Mouse (Mus musculus): Measurements from ENCODE around the gene Prpsap2. TPM values are rescaled to one million over a fixed set of nuclear protein-coding genes. Genes with fewer than 3 reads are reported as not detected.
"Not testable (repeated sequence)": the region's sequence is repeated elsewhere in the genome, so short reads cannot be mapped to it uniquely, and the experiment has no call there.

The Prpsap2 gene
- 17.0 and 19.0 TPM in 2 replicates for polyA plus RNA-seq (2015; fragmentation: Nextera tagmentation; extraction: Ambion mirVana)

- no peaks in the 10 kb centered on the region for H3K27me3 ChIP-seq (replicated peaks)
- peak within 1 kb of the TSS; percentile 79 for H3K4me2 ChIP-seq
- H3K9me3 ChIP-seq: no peaks in the 10 kb centered on the region
- peak; percentile 89 for ATAC-seq (ENCODE audit: extremely low read depth, insufficient number of reproducible peaks, low FRiP score, low TSS enrichment)
- H3K36me3 ChIP-seq: peaks cover 17% of the 10 kb centered on the region
- peak within 1 kb of the TSS; percentile 70 for H3K4me3 ChIP-seq
- WGBS: under 1% methylated on average over 48 of the region's 51 CpGs
- peaks cover 10% of the 10 kb centered on the region for H3K4me1 ChIP-seq
- H3K9ac ChIP-seq: peak within 1 kb of the TSS; percentile 86
- H3K27ac ChIP-seq (replicated peaks): peak within 1 kb of the TSS; percentile 79
These were observed at the start of gene Prpsap2 for GRCm38 (mm10) chr11:61761584-61762407. Gene Prpsap2, minus strand, starts transcription at chr11:61762088.

GRCm38 (mm10) chr11:61809793-61810192, 47.9 kb upstream of the Prpsap2 start:
- peaks cover 86% of the 10 kb centered on the region for H3K36me3 ChIP-seq
- peaks cover 8% of the 10 kb centered on the region for H3K4me1 ChIP-seq
- no peak overlapping the region for H3K27ac ChIP-seq (replicated peaks)
- no peak overlapping the region for H3K4me2 ChIP-seq
- no peaks in the 10 kb centered on the region for H3K9me3 ChIP-seq
- no peak overlapping the region for H3K9ac ChIP-seq
- no peak overlapping the region for H3K4me3 ChIP-seq
- WGBS: 51% methylated on average over 4 of the region's 4 CpGs
- ATAC-seq (ENCODE audit: extremely low read depth, insufficient number of reproducible peaks, low FRiP score, low TSS enrichment): no peak
- H3K27me3 ChIP-seq (replicated peaks): no peaks in the 10 kb centered on the region

- 74% methylated on average over 2 of the region's 2 CpGs for WGBS
- no peaks in the 10 kb centered on the region for H3K4me1 ChIP-seq
- ATAC-seq (ENCODE audit: extremely low read depth, insufficient number of reproducible peaks, low FRiP score, low TSS enrichment): no peak
These were observed 46.7 kb upstream of the Prpsap2 start for GRCm38 (mm10) chr11:61808551-61809117.

GRCm38 (mm10) chr11:61793441-61793840, 31.6 kb upstream of the Prpsap2 start:
- no peak overlapping the region for H3K4me2 ChIP-seq
- peaks cover 71% of the 10 kb centered on the region for H3K36me3 ChIP-seq
- WGBS: 91% methylated on average over 1 of the region's 1 CpGs
- no peak overlapping the region for H3K9ac ChIP-seq
- peaks cover 5% of the 10 kb centered on the region; the same call in 1 of the 2 replicates for H3K4me1 ChIP-seq
- no peak overlapping the region for H3K27ac ChIP-seq (replicated peaks)
- H3K27me3 ChIP-seq (replicated peaks): no peaks in the 10 kb centered on the region
- no peak for ATAC-seq (ENCODE audit: extremely low read depth, insufficient number of reproducible peaks, low FRiP score, low TSS enrichment)
- H3K4me3 ChIP-seq: no peak overlapping the region
- H3K9me3 ChIP-seq: no peaks in the 10 kb centered on the region

More at GRCm38 (mm10) chr11:61808551-61809117, 46.7 kb upstream of the Prpsap2 start:
- Histone ChIP-seq H3K9ac (no peak overlapping the region), H3K9me3 (no peaks in the 10 kb centered on the region), H3K27me3 (replicated peaks) (no peaks in the 10 kb centered on the region), H3K36me3 (peaks cover 80% of the 10 kb centered on the region), H3K27ac (replicated peaks) (no peak overlapping the region), H3K4me3 (no peak overlapping the region), H3K4me2 (no peak overlapping the region)

GRCm38 (mm10) chr11:61788550-61788949, 26.7 kb upstream of the Prpsap2 start:
- Histone ChIP-seq H3K4me2 (no peak overlapping the region), H3K27me3 (replicated peaks) (no peaks in the 10 kb centered on the region), H3K9ac (no peak overlapping the region), H3K27ac (replicated peaks) (no peak overlapping the region), H3K4me1 (no peaks in the 10 kb centered on the region), H3K36me3 (peaks cover 83% of the 10 kb centered on the region), H3K9me3 (no peaks in the 10 kb centered on the region), H3K4me3 (no peak overlapping the region)
- ATAC-seq (ENCODE audit: extremely low read depth, insufficient number of reproducible peaks, low FRiP score, low TSS enrichment): no peak
- 67% methylated on average over 1 of the region's 1 CpGs for WGBS

- H3K9ac ChIP-seq; H3K9me3 ChIP-seq; H3K4me2 ChIP-seq; H3K27me3 ChIP-seq (replicated peaks); H3K4me1 ChIP-seq; ATAC-seq (ENCODE audit: extremely low read depth, insufficient number of reproducible peaks, low FRiP score, low TSS enrichment); H3K27ac ChIP-seq (replicated peaks); H3K4me3 ChIP-seq: not testable (repeated sequence)
- WGBS: 93% methylated on average over 3 of the region's 3 CpGs
- peaks cover 73% of the 10 kb centered on the region for H3K36me3 ChIP-seq
These were observed 20.6 kb upstream of the Prpsap2 start for GRCm38 (mm10) chr11:61782526-61782925.

- Histone ChIP-seq H3K9me3 (no peaks in the 10 kb centered on the region), H3K9ac (no peak overlapping the region), H3K27me3 (replicated peaks) (no peaks in the 10 kb centered on the region), H3K4me3 (no peak overlapping the region), H3K4me2 (no peak overlapping the region), H3K27ac (replicated peaks) (no peak overlapping the region), H3K36me3 (peaks cover 65% of the 10 kb centered on the region), H3K4me1 (no peaks in the 10 kb centered on the region)
- WGBS: 80% methylated on average over 4 of the region's 4 CpGs
- ATAC-seq (ENCODE audit: extremely low read depth, insufficient number of reproducible peaks, low FRiP score, low TSS enrichment): no peak
These were observed 12.8 kb upstream of the Prpsap2 start for GRCm38 (mm10) chr11:61774551-61775149.

GRCm38 (mm10) chr11:61760518-61760917, 1.4 kb downstream of the Prpsap2 start:
- no peak for ATAC-seq (ENCODE audit: extremely low read depth, insufficient number of reproducible peaks, low FRiP score, low TSS enrichment)
- peak overlapping the region; percentile 70 for H3K4me3 ChIP-seq
- no peaks in the 10 kb centered on the region for H3K27me3 ChIP-seq (replicated peaks)
- no peak overlapping the region for H3K27ac ChIP-seq (replicated peaks)
- H3K4me1 ChIP-seq: peaks cover 10% of the 10 kb centered on the region
- WGBS: 69% methylated on average over 5 of the region's 5 CpGs
- no peak overlapping the region for H3K9ac ChIP-seq
- H3K36me3 ChIP-seq: peaks cover 30% of the 10 kb centered on the region
- H3K9me3 ChIP-seq: no peaks in the 10 kb centered on the region
- H3K4me2 ChIP-seq: peak overlapping the region; percentile 79

- H3K4me3 ChIP-seq: no peak overlapping the region
- H3K36me3 ChIP-seq: peaks cover 59% of the 10 kb centered on the region
- ATAC-seq (ENCODE audit: extremely low read depth, insufficient number of reproducible peaks, low FRiP score, low TSS enrichment): no peak
- no peak overlapping the region for H3K4me2 ChIP-seq
- H3K27me3 ChIP-seq (replicated peaks): no peaks in the 10 kb centered on the region
- H3K27ac ChIP-seq (replicated peaks): no peak overlapping the region
- WGBS: 81% methylated on average over 2 of the region's 2 CpGs
- H3K9me3 ChIP-seq: no peaks in the 10 kb centered on the region
- peaks cover 10% of the 10 kb centered on the region for H3K4me1 ChIP-seq
- no peak overlapping the region for H3K9ac ChIP-seq
These were observed 4.7 kb downstream of the Prpsap2 start for GRCm38 (mm10) chr11:61757151-61757550.

- H3K9ac ChIP-seq: no peak overlapping the region
- H3K4me2 ChIP-seq: no peak overlapping the region
- no peak overlapping the region for H3K27ac ChIP-seq (replicated peaks)
- 76% methylated on average over 5 of the region's 5 CpGs for WGBS
- no peak for ATAC-seq (ENCODE audit: extremely low read depth, insufficient number of reproducible peaks, low FRiP score, low TSS enrichment)
- H3K4me3 ChIP-seq: no peak overlapping the region
- H3K9me3 ChIP-seq: no peaks in the 10 kb centered on the region
- H3K36me3 ChIP-seq: peaks cover 87% of the 10 kb centered on the region
- H3K4me1 ChIP-seq: no peaks in the 10 kb centered on the region
- H3K27me3 ChIP-seq (replicated peaks): no peaks in the 10 kb centered on the region
These were observed 10.3 kb downstream of the Prpsap2 start for GRCm38 (mm10) chr11:61751612-61752011.

GRCm38 (mm10) chr11:61747161-61747560, 14.7 kb downstream of the Prpsap2 start:
- H3K27ac ChIP-seq (replicated peaks): no peak overlapping the region
- peaks cover 88% of the 10 kb centered on the region for H3K36me3 ChIP-seq
- ATAC-seq (ENCODE audit: extremely low read depth, insufficient number of reproducible peaks, low FRiP score, low TSS enrichment): no peak
- WGBS: 64% methylated on average over 3 of the region's 3 CpGs
- no peaks in the 10 kb centered on the region for H3K4me1 ChIP-seq
- H3K4me3 ChIP-seq: no peak overlapping the region
- H3K4me2 ChIP-seq: no peak overlapping the region
- H3K27me3 ChIP-seq (replicated peaks): no peaks in the 10 kb centered on the region
- H3K9ac ChIP-seq: no peak overlapping the region
- H3K9me3 ChIP-seq: no peaks in the 10 kb centered on the region

Data from heart, embryonic 13.5 days (tissue).